Mouse (Mus musculus) C2C12 (cell line): ENCODE data around the gene Dusp27. TPM values are rescaled to one million over a fixed set of nuclear protein-coding genes. Genes with fewer than 3 reads are reported as not detected.
A peak's percentile ranks its signal among the peaks of the same experiment; 100 is the strongest.

Experiments used
- H3K27me3 ChIP-seq: one replicate; pipeline ENCODE4 v1.6.1; 2011; ENCODE audit not compliant: control insufficient read depth, insufficient read depth, insufficient read length
- H3K36me3 ChIP-seq: one replicate; pipeline ENCODE4 v1.6.1; 2011; ENCODE audit not compliant: control insufficient read depth, insufficient read depth
- H3K4me3 ChIP-seq: one replicate; pipeline ENCODE4 v1.5.1; 2011; ENCODE audit warnings: mild to moderate bottlenecking, control low read depth; ENCODE audit not compliant: poor library complexity, insufficient read depth, severe bottlenecking
- H3K79me2 ChIP-seq: one replicate; pipeline ENCODE4 v1.6.1; 2011; ENCODE audit not compliant: control insufficient read depth, insufficient read depth
- H3K79me3 ChIP-seq: one replicate; pipeline ENCODE4 v1.6.1; 2011; ENCODE audit warnings: low read depth, control low read depth
- H3ac ChIP-seq: one replicate; pipeline ENCODE3; 2011; ENCODE audit warnings: low read depth; ENCODE audit not compliant: control insufficient read depth, insufficient read length
- CEBPB ChIP-seq: IDR thresholded peaks from one replicate; pipeline ENCODE4 v1.6.1; 2011; ENCODE audit warnings: low read depth, mild to moderate bottlenecking, control low read depth, moderate library complexity
- CTCF ChIP-seq: IDR thresholded peaks from one replicate; pipeline ENCODE4 v1.5.1; 2011; ENCODE audit not compliant: control insufficient read depth, insufficient read depth, insufficient read length
- FOSL1 ChIP-seq: IDR thresholded peaks from one replicate; pipeline ENCODE4 v1.8.0; 2011; ENCODE audit warnings: mild to moderate bottlenecking, low read length; ENCODE audit not compliant: poor library complexity, insufficient read depth, severe bottlenecking
- MAX ChIP-seq: IDR thresholded peaks from one replicate; pipeline ENCODE4 v1.6.1; 2011; ENCODE audit warnings: mild to moderate bottlenecking, control low read depth
- MYOD1 ChIP-seq: IDR thresholded peaks from one replicate; pipeline ENCODE4 v1.6.1; 2011; ENCODE audit warnings: low read depth; ENCODE audit not compliant: control insufficient read depth, insufficient read length
- MYOG ChIP-seq: IDR thresholded peaks from one replicate; pipeline ENCODE4 v1.6.1; 2011; ENCODE audit not compliant: control insufficient read depth, insufficient read length; ENCODE audit errors: extremely low read depth
- USF1 ChIP-seq: IDR thresholded peaks from one replicate; pipeline ENCODE4 v1.6.1; 2011; ENCODE audit warnings: low read depth, mild to moderate bottlenecking, control low read depth, moderate library complexity
- polyA plus RNA-seq: library from polyadenylated mRNA; unstranded; fragments of >200 nt; fragmentation: generic; extraction: Trizol; gene quantifications from one replicate; pipeline ENCODE4 v1.2.1, GENCODE M21; 2012; ENCODE audit warnings: missing spikeins

The Dusp27 gene
- polyA plus RNA-seq, 1 experiment: 5.4 TPM

- H3K4me3 ChIP-seq: no peak overlapping the region
- no peaks in the 10 kb centered on the region for H3K36me3 ChIP-seq
- H3K27me3 ChIP-seq: no peaks in the 10 kb centered on the region
- H3ac ChIP-seq: no peak overlapping the region
- H3K79me3 ChIP-seq: no peaks in the 10 kb centered on the region
- no peaks in the 10 kb centered on the region for H3K79me2 ChIP-seq
- no peak for TF ChIP-seq CEBPB
- no peak for TF ChIP-seq MAX
- TF ChIP-seq FOSL1: no peak
- TF ChIP-seq USF1: no peak
- no peak for TF ChIP-seq MYOD1
- no peak for TF ChIP-seq MYOG
- no peak for TF ChIP-seq CTCF
Observed at GRCm38 (mm10) chr1:166061532-166061931, 66.2 kb downstream of the Dusp27 start.

- H3K79me3 ChIP-seq: no peaks in the 10 kb centered on the region
- no peaks in the 10 kb centered on the region for H3K36me3 ChIP-seq
- H3ac ChIP-seq: no peak overlapping the region
- H3K79me2 ChIP-seq: no peaks in the 10 kb centered on the region
- no peak overlapping the region for H3K4me3 ChIP-seq
- no peaks in the 10 kb centered on the region for H3K27me3 ChIP-seq
- TF ChIP-seq CTCF (no peak), MYOD1 (no peak), MAX (no peak), FOSL1 (no peak), USF1 (no peak), MYOG (no peak), CEBPB (no peak)
Observed at GRCm38 (mm10) chr1:166060406-166060805, 67.3 kb downstream of the Dusp27 start.

GRCm38 (mm10) chr1:166056098-166056756 lies 71.5 kb downstream of the Dusp27 start:
- no peaks in the 10 kb centered on the region for H3K36me3 ChIP-seq
- TF ChIP-seq CTCF: no peak
- no peaks in the 10 kb centered on the region for H3K79me3 ChIP-seq
- H3K79me2 ChIP-seq: no peaks in the 10 kb centered on the region
- H3K27me3 ChIP-seq: no peaks in the 10 kb centered on the region
- no peak overlapping the region for H3K4me3 ChIP-seq
- H3ac ChIP-seq: no peak overlapping the region

- Histone ChIP-seq H3K79me3 (no peaks in the 10 kb centered on the region), H3K4me3 (no peak overlapping the region), H3K36me3 (no peaks in the 10 kb centered on the region), H3K27me3 (no peaks in the 10 kb centered on the region), H3K79me2 (no peaks in the 10 kb centered on the region), H3ac (no peak overlapping the region)
- TF ChIP-seq CEBPB: no peak
- no peak for TF ChIP-seq USF1
- no peak for TF ChIP-seq MYOD1
- no peak for TF ChIP-seq MYOG
- no peak for TF ChIP-seq MAX
- no peak for TF ChIP-seq CTCF
- TF ChIP-seq FOSL1: no peak
Observed at GRCm38 (mm10) chr1:166053285-166053955, 74.3 kb downstream of the Dusp27 start.

GRCm38 (mm10) chr1:166049046-166049827 lies 78.5 kb downstream of the Dusp27 start:
- H3K36me3 ChIP-seq: no peaks in the 10 kb centered on the region

GRCm38 (mm10) chr1:166048230-166048911 lies 79.4 kb downstream of the Dusp27 start:
- peaks cover 21% of the 10 kb centered on the region for H3K79me2 ChIP-seq
- H3K79me3 ChIP-seq: peaks cover 4% of the 10 kb centered on the region
- no peaks in the 10 kb centered on the region for H3K36me3 ChIP-seq
- H3ac ChIP-seq: peak overlapping the region; percentile 37
- H3K27me3 ChIP-seq: no peaks in the 10 kb centered on the region
- H3K4me3 ChIP-seq: peak overlapping the region; percentile 36
- TF ChIP-seq MAX (no peak), USF1 (peak; percentile 55)

More at GRCm38 (mm10) chr1:166049046-166049827, 78.5 kb downstream of the Dusp27 start:
- peaks cover 4% of the 10 kb centered on the region for H3K79me3 ChIP-seq
- no peak overlapping the region for H3ac ChIP-seq
- peaks cover 21% of the 10 kb centered on the region for H3K79me2 ChIP-seq
- peak overlapping the region; percentile 36 for H3K4me3 ChIP-seq
- TF ChIP-seq CEBPB: no peak
- H3K27me3 ChIP-seq: no peaks in the 10 kb centered on the region

Other genes starting within 250 kb of the Dusp27 start
- gene Pou2f1, start 125.2 kb downstream of the Dusp27 start, polyA plus RNA-seq: 3.2 TPM
- 0.37 TPM for gene Gpa33, start 2.3 kb upstream of the Dusp27 start, polyA plus RNA-seq
- not detected for gene Mael, start 110.8 kb upstream of the Dusp27 start, polyA plus RNA-seq
- 8.8 TPM for gene Ildr2, start 126.2 kb upstream of the Dusp27 start, polyA plus RNA-seq